Mouse (Mus musculus): ENCODE data around the gene Rps6ka5.

DNA sequence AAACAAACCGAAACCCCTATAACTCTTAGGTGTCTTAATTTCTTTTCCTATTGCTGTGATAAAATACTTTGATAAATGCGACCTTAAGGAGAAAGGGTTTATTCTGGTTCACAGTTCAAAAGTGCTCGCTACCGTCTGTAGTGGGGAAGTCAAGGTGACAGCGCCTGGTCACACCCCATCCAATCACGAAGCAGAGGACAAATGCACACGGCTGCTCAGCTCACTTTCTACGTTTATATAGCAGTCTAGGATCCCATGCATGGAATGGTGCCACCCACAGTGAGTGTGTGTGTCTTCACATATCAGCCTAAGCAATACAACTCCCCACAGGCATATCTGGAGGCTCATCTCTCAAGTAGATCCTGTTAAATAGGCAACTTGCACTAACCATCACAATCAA is 88.9 kb downstream of the Rps6ka5 start:
- TF ChIP-seq CTCF (IDR thresholded peaks at IDR 0.05; ENCODE audit: low read depth, low read length) (no peak), POLR2A (IDR thresholded peaks at IDR 0.05; ENCODE audit: extremely low read depth, insufficient read depth, low read length) (no peak)

Measured in liver, adult 2 months (tissue).